Mouse (Mus musculus): ENCODE results near the gene Pabpn1l.

Pabpn1l gene

GRCm38 (mm10) chr8:122610209-122610608, 12.3 kb downstream of the Pabpn1l start:
- Histone ChIP-seq H3K9me3 (ENCODE audit: low read length) (no peaks in the 10 kb centered on the region), H3K27me3 (ENCODE audit: insufficient read depth, low read length) (no peaks in the 10 kb centered on the region), H3K4me3 (replicated peaks; ENCODE audit: low read length) (no peak overlapping the region), H3K36me3 (ENCODE audit: insufficient read depth, low read length) (peaks cover 20% of the 10 kb centered on the region), H3K4me1 (replicated peaks; ENCODE audit: low read depth, low read length) (peaks cover 22% of the 10 kb centered on the region)
- no peak for TF ChIP-seq POU5F1 (IDR thresholded peaks at IDR 0.05; ENCODE audit: borderline replicate concordance, low read length)
- TF ChIP-seq CTCF (conservative IDR thresholded peaks at IDR 0.05; ENCODE audit: low read length), result no peak
- no peak for TF ChIP-seq NANOG (IDR thresholded peaks at IDR 0.05; ENCODE audit: borderline replicate concordance, low read length)

GRCm38 (mm10) chr8:122606810-122607209, 15.7 kb downstream of the Pabpn1l start:
- no peaks in the 10 kb centered on the region for H3K36me3 ChIP-seq (ENCODE audit: insufficient read depth, low read length)
- peaks cover 9% of the 10 kb centered on the region for H3K4me1 ChIP-seq (replicated peaks; ENCODE audit: low read depth, low read length)
- H3K4me3 ChIP-seq (replicated peaks; ENCODE audit: low read length), result no peak overlapping the region
- no peaks in the 10 kb centered on the region for H3K27me3 ChIP-seq (ENCODE audit: insufficient read depth, low read length)
- no peaks in the 10 kb centered on the region for H3K9me3 ChIP-seq (ENCODE audit: low read length)
- TF ChIP-seq POU5F1 (IDR thresholded peaks at IDR 0.05; ENCODE audit: borderline replicate concordance, low read length) (no peak), CTCF (conservative IDR thresholded peaks at IDR 0.05; ENCODE audit: low read length) (no peak), NANOG (IDR thresholded peaks at IDR 0.05; ENCODE audit: borderline replicate concordance, low read length) (no peak)

- Histone ChIP-seq H3K9me3 (ENCODE audit: low read length) (no peaks in the 10 kb centered on the region), H3K4me1 (replicated peaks; ENCODE audit: low read depth, low read length) (peaks cover 3% of the 10 kb centered on the region; the same call in 1 of the 2 replicates), H3K36me3 (ENCODE audit: insufficient read depth, low read length) (no peaks in the 10 kb centered on the region), H3K4me3 (replicated peaks; ENCODE audit: low read length) (no peak overlapping the region), H3K27me3 (ENCODE audit: insufficient read depth, low read length) (no peaks in the 10 kb centered on the region)
- TF ChIP-seq CTCF (conservative IDR thresholded peaks at IDR 0.05; ENCODE audit: low read length) (no peak), POU5F1 (IDR thresholded peaks at IDR 0.05; ENCODE audit: borderline replicate concordance, low read length) (no peak), NANOG (IDR thresholded peaks at IDR 0.05; ENCODE audit: borderline replicate concordance, low read length) (no peak)
These were observed 17.2 kb downstream of the Pabpn1l start for GRCm38 (mm10) chr8:122605367-122605766.

GRCm38 (mm10) chr8:122604640-122605039, 17.9 kb downstream of the Pabpn1l start:
- no peaks in the 10 kb centered on the region; the same call in 1 of the 2 replicates for H3K27me3 ChIP-seq (ENCODE audit: insufficient read depth, low read length)
- TF ChIP-seq POU5F1 (IDR thresholded peaks at IDR 0.05; ENCODE audit: borderline replicate concordance, low read length) (no peak), CTCF (conservative IDR thresholded peaks at IDR 0.05; ENCODE audit: low read length) (no peak), NANOG (IDR thresholded peaks at IDR 0.05; ENCODE audit: borderline replicate concordance, low read length) (no peak)
- H3K9me3 ChIP-seq (ENCODE audit: low read length), result no peaks in the 10 kb centered on the region
- no peak overlapping the region for H3K4me3 ChIP-seq (replicated peaks; ENCODE audit: low read length)
- H3K4me1 ChIP-seq (replicated peaks; ENCODE audit: low read depth, low read length), result no peaks in the 10 kb centered on the region
- no peaks in the 10 kb centered on the region for H3K36me3 ChIP-seq (ENCODE audit: insufficient read depth, low read length)

- Histone ChIP-seq H3K36me3 (ENCODE audit: insufficient read depth, low read length) (peaks cover 24% of the 10 kb centered on the region; the same call in 1 of the 2 replicates), H3K4me3 (replicated peaks; ENCODE audit: low read length) (no peak overlapping the region), H3K9me3 (ENCODE audit: low read length) (no peaks in the 10 kb centered on the region), H3K4me1 (replicated peaks; ENCODE audit: low read depth, low read length) (peaks cover 3% of the 10 kb centered on the region), H3K27me3 (ENCODE audit: insufficient read depth, low read length) (no peaks in the 10 kb centered on the region; the same call in 1 of the 2 replicates)
- TF ChIP-seq CTCF (conservative IDR thresholded peaks at IDR 0.05; ENCODE audit: low read length) (no peak), NANOG (IDR thresholded peaks at IDR 0.05; ENCODE audit: borderline replicate concordance, low read length) (no peak), POU5F1 (IDR thresholded peaks at IDR 0.05; ENCODE audit: borderline replicate concordance, low read length) (no peak)
These were observed 21.9 kb downstream of the Pabpn1l start for GRCm38 (mm10) chr8:122600666-122601065.

- H3K36me3 ChIP-seq (ENCODE audit: insufficient read depth, low read length), result peaks cover 40% of the 10 kb centered on the region
- no peak overlapping the region for H3K4me3 ChIP-seq (replicated peaks; ENCODE audit: low read length)
- H3K9me3 ChIP-seq (ENCODE audit: low read length), result no peaks in the 10 kb centered on the region
- TF ChIP-seq CTCF (conservative IDR thresholded peaks at IDR 0.05; ENCODE audit: low read length) (no peak), POU5F1 (IDR thresholded peaks at IDR 0.05; ENCODE audit: borderline replicate concordance, low read length) (no peak), NANOG (IDR thresholded peaks at IDR 0.05; ENCODE audit: borderline replicate concordance, low read length) (no peak)
- H3K4me1 ChIP-seq (replicated peaks; ENCODE audit: low read depth, low read length), result peaks cover 20% of the 10 kb centered on the region
- H3K27me3 ChIP-seq (ENCODE audit: insufficient read depth, low read length), result no peaks in the 10 kb centered on the region; the same call in 1 of the 2 replicates
These were observed 26.5 kb downstream of the Pabpn1l start for GRCm38 (mm10) chr8:122596031-122596430.

GRCm38 (mm10) chr8:122593783-122594507, 28.6 kb downstream of the Pabpn1l start:
- peaks cover 40% of the 10 kb centered on the region for H3K36me3 ChIP-seq (ENCODE audit: insufficient read depth, low read length)
- no peak for TF ChIP-seq CTCF (conservative IDR thresholded peaks at IDR 0.05; ENCODE audit: low read length)
- no peak for TF ChIP-seq NANOG (IDR thresholded peaks at IDR 0.05; ENCODE audit: borderline replicate concordance, low read length)
- no peak for TF ChIP-seq POU5F1 (IDR thresholded peaks at IDR 0.05; ENCODE audit: borderline replicate concordance, low read length)
- H3K27me3 ChIP-seq (ENCODE audit: insufficient read depth, low read length), result no peaks in the 10 kb centered on the region
- no peaks in the 10 kb centered on the region for H3K9me3 ChIP-seq (ENCODE audit: low read length)
- peaks cover 20% of the 10 kb centered on the region for H3K4me1 ChIP-seq (replicated peaks; ENCODE audit: low read depth, low read length)
- no peak overlapping the region for H3K4me3 ChIP-seq (replicated peaks; ENCODE audit: low read length)

- H3K36me3 ChIP-seq (ENCODE audit: insufficient read depth, low read length), result peaks cover 34% of the 10 kb centered on the region
- H3K4me1 ChIP-seq (replicated peaks; ENCODE audit: low read depth, low read length), result peaks cover 20% of the 10 kb centered on the region
- H3K27me3 ChIP-seq (ENCODE audit: insufficient read depth, low read length), result no peaks in the 10 kb centered on the region
- no peak overlapping the region for H3K4me3 ChIP-seq (replicated peaks; ENCODE audit: low read length)
- no peaks in the 10 kb centered on the region for H3K9me3 ChIP-seq (ENCODE audit: low read length)
- no peak for TF ChIP-seq NANOG (IDR thresholded peaks at IDR 0.05; ENCODE audit: borderline replicate concordance, low read length)
- no peak for TF ChIP-seq CTCF (conservative IDR thresholded peaks at IDR 0.05; ENCODE audit: low read length)
- TF ChIP-seq POU5F1 (IDR thresholded peaks at IDR 0.05; ENCODE audit: borderline replicate concordance, low read length), result no peak
These were observed 29.3 kb downstream of the Pabpn1l start for GRCm38 (mm10) chr8:122593240-122593639.

Measured in E14TG2a.4 (cell line).